Mouse (Mus musculus): ENCODE data around the gene Gm11634. TPM values are rescaled to one million over a fixed set of nuclear protein-coding genes. Genes with fewer than 3 reads are reported as not detected.
"Not testable (repeated sequence)": the region's sequence is repeated elsewhere in the genome, so short reads cannot be mapped to it uniquely, and the experiment has no call there.

Gm11634 gene
- polyA plus RNA-seq, 1 experiment = not detected

GRCm38 (mm10) chr11:101627857-101628559 lies 29.0 kb upstream of the Gm11634 start:
- no peak for TF ChIP-seq CTCF (IDR thresholded peaks at IDR 0.05; ENCODE audit: borderline replicate concordance, extremely low read depth, insufficient read depth, insufficient read length)
- no peak for TF ChIP-seq POLR2A (IDR thresholded peaks at IDR 0.05; ENCODE audit: borderline replicate concordance, extremely low read depth, insufficient read depth, insufficient read length, poor library complexity, severe bottlenecking)
- DNase-seq (ENCODE audit: low read depth) = peak; percentile 97

- TF ChIP-seq CTCF (IDR thresholded peaks at IDR 0.05; ENCODE audit: borderline replicate concordance, extremely low read depth, insufficient read depth, insufficient read length) = no peak
- peak; percentile 61; the same call in 1 of the 2 replicates for TF ChIP-seq POLR2A (IDR thresholded peaks at IDR 0.05; ENCODE audit: borderline replicate concordance, extremely low read depth, insufficient read depth, insufficient read length, poor library complexity, severe bottlenecking)
- DNase-seq (ENCODE audit: low read depth) = peak; percentile 96
These were observed 28.2 kb upstream of the Gm11634 start, which contains the start of gene Rdm1 for GRCm38 (mm10) chr11:101626995-101627856. Gene Rdm1, plus strand, starts transcription at chr11:101627195.

- no peak for TF ChIP-seq POLR2A (IDR thresholded peaks at IDR 0.05; ENCODE audit: borderline replicate concordance, extremely low read depth, insufficient read depth, insufficient read length, poor library complexity, severe bottlenecking)
- DNase-seq (ENCODE audit: low read depth) = no peak
These were observed 27.6 kb upstream of the Gm11634 start for GRCm38 (mm10) chr11:101626649-101626994.

GRCm38 (mm10) chr11:101620022-101620655 lies 21.1 kb upstream of the Gm11634 start:
- DNase-seq (ENCODE audit: low read depth) = not testable (repeated sequence)

GRCm38 (mm10) chr11:101618596-101618995 lies 19.5 kb upstream of the Gm11634 start:
- TF ChIP-seq CTCF (IDR thresholded peaks at IDR 0.05; ENCODE audit: borderline replicate concordance, extremely low read depth, insufficient read depth, insufficient read length) (no peak), POLR2A (IDR thresholded peaks at IDR 0.05; ENCODE audit: borderline replicate concordance, extremely low read depth, insufficient read depth, insufficient read length, poor library complexity, severe bottlenecking) (no peak)
- DNase-seq (ENCODE audit: low read depth) = no peak

GRCm38 (mm10) chr11:101617849-101618248 lies 18.8 kb upstream of the Gm11634 start:
- DNase-seq (ENCODE audit: low read depth) = peak; percentile 96
- TF ChIP-seq CTCF (IDR thresholded peaks at IDR 0.05; ENCODE audit: borderline replicate concordance, extremely low read depth, insufficient read depth, insufficient read length) (no peak), POLR2A (IDR thresholded peaks at IDR 0.05; ENCODE audit: borderline replicate concordance, extremely low read depth, insufficient read depth, insufficient read length, poor library complexity, severe bottlenecking) (no peak)

DNA sequence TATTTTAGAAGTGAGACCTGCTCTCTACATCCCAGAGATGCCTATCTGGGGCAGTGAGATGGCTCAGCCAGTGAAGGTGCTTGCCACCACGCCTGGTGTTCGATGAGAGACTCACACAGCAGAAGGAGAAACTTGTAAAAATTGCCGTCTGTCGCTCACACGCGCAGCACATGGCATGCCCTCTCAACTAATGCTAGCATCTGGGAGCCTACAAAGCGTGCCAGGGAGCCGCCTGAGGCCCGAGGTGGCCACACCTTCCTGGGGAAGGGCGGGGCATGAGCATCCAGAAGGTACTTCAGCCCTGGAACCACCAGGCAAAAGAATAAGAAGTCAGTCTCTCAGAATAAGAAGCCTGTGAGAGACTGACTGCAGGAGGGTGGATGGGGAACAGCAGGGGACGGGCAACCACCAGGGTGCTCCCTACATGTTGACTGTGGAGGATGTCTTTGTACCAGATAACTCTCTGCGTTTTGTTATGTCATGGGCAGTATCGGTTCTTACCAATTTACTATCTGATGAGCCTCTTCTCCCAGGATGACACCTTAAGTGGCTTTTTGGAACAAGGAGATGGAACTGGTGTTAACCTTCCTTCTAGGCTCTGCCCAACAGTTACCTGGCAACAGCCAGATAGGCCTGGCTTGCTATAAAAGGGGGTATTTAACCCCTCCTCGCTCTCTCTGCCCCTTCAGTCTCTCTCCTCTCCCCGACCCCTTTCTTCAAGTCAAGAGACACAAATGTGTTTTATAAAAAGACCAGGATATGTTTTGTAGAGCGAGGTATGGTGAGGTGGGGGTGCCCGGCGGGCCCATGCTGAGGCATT lies 18.1 kb upstream of the Gm11634 start:
- DNase-seq (ENCODE audit: low read depth) = peak; percentile 89
- TF ChIP-seq CTCF (IDR thresholded peaks at IDR 0.05; ENCODE audit: borderline replicate concordance, extremely low read depth, insufficient read depth, insufficient read length) (no peak), POLR2A (IDR thresholded peaks at IDR 0.05; ENCODE audit: borderline replicate concordance, extremely low read depth, insufficient read depth, insufficient read length, poor library complexity, severe bottlenecking) (no peak)

GRCm38 (mm10) chr11:101616104-101616503 lies 17.0 kb upstream of the Gm11634 start:
- no peak for DNase-seq (ENCODE audit: low read depth)
- TF ChIP-seq CTCF (IDR thresholded peaks at IDR 0.05; ENCODE audit: borderline replicate concordance, extremely low read depth, insufficient read depth, insufficient read length) = no peak
- no peak for TF ChIP-seq POLR2A (IDR thresholded peaks at IDR 0.05; ENCODE audit: borderline replicate concordance, extremely low read depth, insufficient read depth, insufficient read length, poor library complexity, severe bottlenecking)

DNA sequence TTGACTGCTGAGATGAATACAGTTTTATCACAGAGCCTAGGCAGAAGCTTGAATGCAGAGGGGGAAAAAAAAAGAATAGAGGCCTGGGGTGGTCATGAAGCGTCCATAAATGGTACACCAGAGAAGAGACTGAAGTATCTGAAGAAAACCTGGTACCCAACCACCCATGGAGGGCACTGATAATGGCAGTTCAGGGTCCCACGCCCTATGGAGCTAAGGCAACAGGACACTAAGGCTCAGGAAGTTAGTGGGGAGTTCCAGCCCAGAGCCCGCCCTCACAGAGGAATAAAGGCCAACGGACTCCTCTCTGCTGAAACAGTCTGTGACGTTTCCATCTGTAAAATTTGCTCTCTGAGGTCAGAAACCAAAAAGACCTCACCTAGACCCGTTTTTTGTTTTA lies 16.3 kb upstream of the Gm11634 start:
- no peak for DNase-seq (ENCODE audit: low read depth)
- TF ChIP-seq POLR2A (IDR thresholded peaks at IDR 0.05; ENCODE audit: borderline replicate concordance, extremely low read depth, insufficient read depth, insufficient read length, poor library complexity, severe bottlenecking) = no peak
- TF ChIP-seq CTCF (IDR thresholded peaks at IDR 0.05; ENCODE audit: borderline replicate concordance, extremely low read depth, insufficient read depth, insufficient read length) = no peak

DNA sequence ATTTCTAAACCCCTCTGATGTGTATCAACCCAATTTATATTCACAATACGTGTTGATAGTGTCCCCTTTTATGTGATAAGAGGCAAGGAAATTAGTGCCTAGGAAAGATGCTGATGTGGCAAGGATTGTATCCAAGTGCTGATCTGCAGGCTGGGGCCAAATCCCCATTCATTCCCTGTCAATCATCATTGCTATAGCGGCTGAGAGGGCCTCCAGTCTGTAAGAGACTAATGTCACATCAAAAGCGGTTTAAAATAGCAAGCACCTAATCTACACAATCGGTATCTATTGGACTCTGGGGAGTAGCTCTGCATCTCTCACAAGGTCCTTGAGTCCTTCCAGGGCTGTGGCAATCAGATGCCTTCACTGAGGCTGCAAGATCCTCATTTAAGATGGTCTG lies 15.1 kb upstream of the Gm11634 start:
- peak; percentile 55 for DNase-seq (ENCODE audit: low read depth)
- TF ChIP-seq POLR2A (IDR thresholded peaks at IDR 0.05; ENCODE audit: borderline replicate concordance, extremely low read depth, insufficient read depth, insufficient read length, poor library complexity, severe bottlenecking) = no peak
- TF ChIP-seq CTCF (IDR thresholded peaks at IDR 0.05; ENCODE audit: borderline replicate concordance, extremely low read depth, insufficient read depth, insufficient read length) = no peak

DNA sequence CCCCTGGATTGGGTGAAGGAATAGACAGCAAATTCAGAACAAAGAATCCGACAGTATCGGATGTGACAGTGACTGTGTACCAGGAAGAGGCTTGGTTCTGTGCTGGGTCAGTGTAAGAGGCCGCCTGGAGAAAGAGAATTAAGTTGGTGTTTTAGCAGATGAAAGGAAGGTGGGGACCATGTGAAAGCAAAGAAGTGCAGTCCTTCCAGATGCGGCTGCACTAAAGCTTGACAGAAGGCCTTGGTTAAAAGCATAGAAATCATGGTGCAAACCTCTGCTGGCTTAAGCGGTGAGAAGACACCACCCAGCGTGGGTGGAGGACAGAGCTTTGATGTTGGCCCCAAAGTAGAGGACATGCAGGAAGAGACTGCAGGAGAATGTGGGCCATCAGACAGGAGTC lies 14.5 kb upstream of the Gm11634 start:
- DNase-seq (ENCODE audit: low read depth) = no peak
- TF ChIP-seq CTCF (IDR thresholded peaks at IDR 0.05; ENCODE audit: borderline replicate concordance, extremely low read depth, insufficient read depth, insufficient read length) (no peak), POLR2A (IDR thresholded peaks at IDR 0.05; ENCODE audit: borderline replicate concordance, extremely low read depth, insufficient read depth, insufficient read length, poor library complexity, severe bottlenecking) (no peak)
